Mouse (Mus musculus) cerebellum, postnatal 4 days (tissue): ENCODE data around the gene Mrpl46.
A peak's percentile ranks its signal among the peaks of the same experiment; 100 is the strongest.

Experiments
- DNase-seq, 2 experiments: peaks; one replicate each; pipeline ENCODE4 v3.0.0; 2022; ENCODE audit warnings: low spot score in 2 of 2, mixed read lengths in 1 of 2

Mrpl46 gene

GRCm38 (mm10) chr7:78769075-78769652, 14.2 kb downstream of the Mrpl46 start:
- no peak for DNase-seq

- DNase-seq, result no peak
These were observed 15.3 kb downstream of the Mrpl46 start for GRCm38 (mm10) chr7:78767929-78768531.

- peak; percentile 94 to 96 for DNase-seq
These were observed 17.2 kb downstream of the Mrpl46 start for GRCm38 (mm10) chr7:78766019-78766683.

GRCm38 (mm10) chr7:78765215-78765631, 18.1 kb downstream of the Mrpl46 start:
- DNase-seq, result peak in 1 of 2 experiments; percentile 63

GRCm38 (mm10) chr7:78763801-78764200, 19.5 kb downstream of the Mrpl46 start:
- no peak for DNase-seq

- no peak for DNase-seq
These were observed 28.8 kb downstream of the Mrpl46 start for GRCm38 (mm10) chr7:78754458-78755000.

GRCm38 (mm10) chr7:78753752-78754457, 29.4 kb downstream of the Mrpl46 start:
- no peak for DNase-seq

GRCm38 (mm10) chr7:78752961-78753360, 30.4 kb downstream of the Mrpl46 start:
- no peak for DNase-seq

GRCm38 (mm10) chr7:78743731-78744385, 39.5 kb downstream of the Mrpl46 start:
- no peak for DNase-seq

- no peak for DNase-seq
These were observed 43.9 kb downstream of the Mrpl46 start for GRCm38 (mm10) chr7:78739351-78740000.

- DNase-seq, result no peak
These were observed 45.6 kb downstream of the Mrpl46 start, which contains the start of gene Ntrk3 for GRCm38 (mm10) chr7:78737614-78738210. Ntrk3 (minus strand) TSS chr7:78738012.

- DNase-seq, result no peak
These were observed 46.1 kb downstream of the Mrpl46 start for GRCm38 (mm10) chr7:78737196-78737595.

- no peak for DNase-seq
These were observed 51.9 kb downstream of the Mrpl46 start for GRCm38 (mm10) chr7:78731391-78731790.
